9 mouse cellular contexts compared by ENCODE assay signal in the genomic region with DNA sequence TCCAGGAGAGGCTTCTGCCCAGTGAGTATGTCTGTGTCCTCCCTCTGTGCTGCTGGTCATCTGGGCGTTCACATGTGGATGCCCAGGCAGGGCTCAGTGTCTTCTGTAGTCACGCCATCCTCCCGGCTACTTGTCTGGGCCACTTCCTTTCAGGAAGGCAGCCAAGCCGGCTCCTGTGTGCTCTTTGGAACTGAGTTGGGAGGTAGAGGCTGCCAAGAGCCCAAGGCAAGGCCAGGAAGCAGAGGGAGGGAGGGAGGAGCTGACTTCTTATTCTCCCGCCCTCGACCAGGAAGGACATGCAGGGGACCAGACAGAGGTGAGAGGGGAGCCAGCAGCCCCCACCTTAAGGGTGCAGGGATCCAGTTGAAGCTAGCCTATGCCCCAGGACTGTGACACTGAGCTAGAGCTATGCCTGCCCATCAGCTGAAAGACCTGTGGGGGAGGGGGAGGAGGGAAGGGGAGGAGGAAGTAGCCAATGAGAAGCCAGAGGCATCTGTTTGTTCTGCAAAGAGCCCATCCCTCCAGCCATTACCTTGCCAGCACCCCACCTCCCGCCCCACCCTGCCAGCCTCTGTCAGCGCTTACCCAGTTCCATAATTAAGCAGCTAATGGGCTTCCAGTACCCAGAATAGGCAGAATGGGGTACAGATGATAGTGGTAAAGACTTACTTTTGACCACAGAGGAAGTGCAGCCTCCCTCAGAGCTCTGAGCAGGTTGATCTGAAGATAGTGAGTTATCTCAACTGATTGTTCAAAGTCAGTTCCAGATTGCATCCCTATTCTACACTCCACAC. TPM values are rescaled to one million over a fixed set of nuclear protein-coding genes. Genes with fewer than 3 reads are reported as not detected.
DNase-seq lines count a peak whose midpoint lies in the region; ATAC-seq and TF ChIP-seq lines count a peak whose summit lies in the region.
"Had no signal": no experiment of that assay in that cellular context is flagged by ENCODE, and none has a peak within 500 bp of the region (broad histone marks: within the 10 kb centered on the region; RNA-seq: fewer than 3 reads in every experiment).

No protein-coding gene starts in this region.

- peak overlapping the region; percentile 26; the same call in 1 of the 2 replicates for H3K9ac ChIP-seq in intestine, embryonic 16.5 days (ENCODE audit: low read depth, low read length)

- peak; percentile 48 for ATAC-seq in granulocyte monocyte progenitor cell, adult 5-6 weeks (replicated peaks; ENCODE audit: poor library complexity, severe bottlenecking)
- ATAC-seq in intestine, embryonic 16.5 days = peak; percentile 75
- ATAC-seq in inflammation-experienced regulatory T-cells, adult 6 months = no peak

- peaks cover 18% of the 10 kb centered on the region for H3K4me1 ChIP-seq in intestine, embryonic 16.5 days (ENCODE audit: control insufficient read depth, insufficient read depth, low read length)
- peaks cover 8% of the 10 kb centered on the region; the same call in 1 of the 2 replicates for H3K4me1 ChIP-seq in lung, adult 2 months (ENCODE audit: control insufficient read depth, insufficient read depth, low read length)

- H3K9me3 ChIP-seq in intestine, embryonic 16.5 days (ENCODE audit: control insufficient read depth, low read length) = no peaks in the 10 kb centered on the region

- no peaks in the 10 kb centered on the region for H3K27me3 ChIP-seq in intestine, embryonic 16.5 days (replicated peaks; ENCODE audit: control insufficient read depth, insufficient read depth, low read length)

- TF ChIP-seq CTCF in lung, adult 2 months (IDR thresholded peaks at IDR 0.05; ENCODE audit: insufficient read depth, low read length) = no peak

- H3K27ac ChIP-seq in intestine, embryonic 16.5 days (ENCODE audit: low read length) = peak overlapping the region; percentile 30; the same call in 1 of the 2 replicates

- peak; percentile 25; the same call in 1 of the 2 replicates for TF ChIP-seq POLR2A in lung, adult 2 months (IDR thresholded peaks at IDR 0.05; ENCODE audit: borderline replicate concordance, extremely low read depth, low read depth, low read length)

- H3K4me2 ChIP-seq in intestine, embryonic 16.5 days (ENCODE audit: low read depth, low read length) = no peak overlapping the region

- no peaks in the 10 kb centered on the region for H3K36me3 ChIP-seq in intestine, embryonic 16.5 days (ENCODE audit: control insufficient read depth, insufficient read depth, low read length)

- H3K4me3 ChIP-seq in intestine, embryonic 16.5 days (ENCODE audit: low read length) = no peak overlapping the region
- peak overlapping the region; percentile 2 for H3K4me3 ChIP-seq in lung, adult 2 months (replicated peaks; ENCODE audit: extremely low read depth, low read depth, low read length)

- peak; percentile 77 for DNase-seq in ovary, adult 18-20 months (ENCODE audit: low spot score)
- DNase-seq in ovary, postnatal 10 days (ENCODE audit: low spot score) = no peak
- DNase-seq in cerebellum, postnatal 36 days = peak; percentile 58
- peak; percentile 70 for DNase-seq in lung, adult 2 months
- DNase-seq in right cerebral cortex, postnatal 14 days = peak; percentile 41

- 9% methylated on average over 8 of the region's 8 CpGs for WGBS in intestine, embryonic 16.5 days
- 3% methylated on average over 8 of the region's 8 CpGs for WGBS in lung, adult 2 months

RNA-seq across cellular contexts. Expression of a gene that starts 9.1 kb away (rescaled TPM):
- not detected in 2 replicates for total RNA-seq in granulocyte monocyte progenitor cell, adult 5-6 weeks (2014; fragmentation: Nextera tagmentation)
- not detected in 2 replicates for total RNA-seq in granulocyte monocyte progenitor cell, adult 5-6 weeks (2017)
- not detected in 2 replicates for polyA plus RNA-seq in intestine, embryonic 16.5 days (2015; fragmentation: Nextera tagmentation; extraction: Ambion mirVana)
- not detected in 2 replicates for polyA plus RNA-seq in lung, adult 2 months (2012; rRNA removed)
- polyA plus RNA-seq in inflammation-experienced regulatory T-cells, adult 6 months (2017; shearing (Covaris generic)) = not detected
- polyA plus RNA-seq: liver, embryonic 16.5 days had no signal

RNA-seq across cellular contexts. Expression of a gene that starts 17.9 kb away (rescaled TPM):
- not detected in 2 replicates for total RNA-seq in granulocyte monocyte progenitor cell, adult 5-6 weeks (2014; fragmentation: Nextera tagmentation)
- total RNA-seq in granulocyte monocyte progenitor cell, adult 5-6 weeks (2017) = not detected in 2 replicates
- polyA plus RNA-seq in intestine, embryonic 16.5 days (2015; fragmentation: Nextera tagmentation; extraction: Ambion mirVana) = 0.26 and 0.36 TPM in 2 replicates
- 19.9 and 54.4 TPM in 2 replicates for polyA plus RNA-seq in lung, adult 2 months (2012; rRNA removed)
- not detected for polyA plus RNA-seq in inflammation-experienced regulatory T-cells, adult 6 months (2017; shearing (Covaris generic))

RNA-seq across cellular contexts. Expression of a gene that starts 22.2 kb away (rescaled TPM):
- total RNA-seq in granulocyte monocyte progenitor cell, adult 5-6 weeks (2014; fragmentation: Nextera tagmentation) = not detected in 2 replicates
- not detected in 2 replicates for total RNA-seq in granulocyte monocyte progenitor cell, adult 5-6 weeks (2017)
- polyA plus RNA-seq in intestine, embryonic 16.5 days (2015; fragmentation: Nextera tagmentation; extraction: Ambion mirVana) = 890 and 1,013 TPM in 2 replicates
- 108 and 115 TPM in 2 replicates for polyA plus RNA-seq in lung, adult 2 months (2012; rRNA removed)
- under 1 TPM; 0.13 to 0.62 (median 0.15) TPM for polyA plus RNA-seq in inflammation-experienced regulatory T-cells, adult 6 months (2017; shearing (Covaris generic))

RNA-seq across cellular contexts. Expression of a gene that starts 32.6 kb away (rescaled TPM):
- total RNA-seq in granulocyte monocyte progenitor cell, adult 5-6 weeks (2014; fragmentation: Nextera tagmentation) = 50.3 and 61.7 TPM in 2 replicates
- 67.7 and 71.9 TPM in 2 replicates for total RNA-seq in granulocyte monocyte progenitor cell, adult 5-6 weeks (2017)
- 5.2 and 5.6 TPM in 2 replicates for polyA plus RNA-seq in intestine, embryonic 16.5 days (2015; fragmentation: Nextera tagmentation; extraction: Ambion mirVana)
- polyA plus RNA-seq in lung, adult 2 months (2012; rRNA removed) = 58.7 and 67.7 TPM in 2 replicates
- 10 to 100 TPM; 19.1 to 24.8 (median 24.8) TPM for polyA plus RNA-seq in inflammation-experienced regulatory T-cells, adult 6 months (2017; shearing (Covaris generic))

RNA-seq across cellular contexts. Expression of a gene that starts 51.4 kb away (rescaled TPM):
- 0.34 and 0.49 TPM in 2 replicates for total RNA-seq in granulocyte monocyte progenitor cell, adult 5-6 weeks (2014; fragmentation: Nextera tagmentation)
- total RNA-seq in granulocyte monocyte progenitor cell, adult 5-6 weeks (2017) = 0.05 and 0.65 TPM in 2 replicates
- 13.2 and 13.6 TPM in 2 replicates for polyA plus RNA-seq in intestine, embryonic 16.5 days (2015; fragmentation: Nextera tagmentation; extraction: Ambion mirVana)
- 5.9 and 7.0 TPM in 2 replicates for polyA plus RNA-seq in lung, adult 2 months (2012; rRNA removed)
- polyA plus RNA-seq in inflammation-experienced regulatory T-cells, adult 6 months (2017; shearing (Covaris generic)) = under 1 TPM; 0.18 to 0.61 (median 0.46) TPM

Comparison
In these comparisons a context has a peak if more than half of its experiments do, and no peak if none do; other contexts are left out.
1. RNA of a gene that starts 17.9 kb away (polyA plus RNA-seq): 19.9 to 54.4 TPM in lung, adult 2 months; 0.26 to 0.36 TPM in intestine, embryonic 16.5 days and not detected in inflammation-experienced regulatory T-cells, adult 6 months; every median in the first group is over 10 times any median in the second.
2. RNA of a gene that starts 22.2 kb away (polyA plus RNA-seq): 890 to 1,013 TPM in intestine, embryonic 16.5 days and 108 to 115 TPM in lung, adult 2 months; 0.13 to 0.62 TPM in inflammation-experienced regulatory T-cells, adult 6 months; every median in the first group is over 10 times any median in the second.